Mouse (Mus musculus) MEL (cell line): ENCODE results near the gene Lpin3. TPM values are rescaled to one million over a fixed set of nuclear protein-coding genes. Genes with fewer than 3 reads are reported as not detected.

Experiments used
- DNase-seq: peaks from one replicate; pipeline ENCODE4 v3.0.0; 2011; ENCODE audit warnings: low read depth, low spot score
- H3K27ac ChIP-seq: 2 replicates; pipeline ENCODE4 v1.5.1; 2012; ENCODE audit warnings: low read depth, mild to moderate bottlenecking, control low read depth, low read length, moderate library complexity; ENCODE audit not compliant: control insufficient read depth
- H3K27me3 ChIP-seq, 2 experiments: fragments of 150-350 bp in 1 of 2; sonication (generic) in 1 of 2; 2 replicates each; pipeline ENCODE4 v1.6.1; 2012; ENCODE audit warnings: low read length in 2 of 2, mild to moderate bottlenecking in 2 of 2, improper control_type of control experiment in 1 of 2, moderate library complexity in 1 of 2; ENCODE audit not compliant: insufficient read depth in 2 of 2, control insufficient read depth in 1 of 2
- H3K36me3 ChIP-seq, 2 experiments: 2 replicates each; pipeline ENCODE4 v1.6.1; 2012 to 2014; ENCODE audit warnings: low read length in 2 of 2, improper control_type of control experiment in 1 of 2, inconsistent platforms in 1 of 2, mild to moderate bottlenecking in 1 of 2; ENCODE audit not compliant: insufficient read depth in 2 of 2, control insufficient read depth in 1 of 2
- H3K4me1 ChIP-seq, 2 experiments: fragments of 150-350 bp in 1 of 2; sonication (generic) in 1 of 2; 2 replicates each; pipeline ENCODE4 v1.6.1; 2012; ENCODE audit warnings: low read length in 2 of 2, improper control_type of control experiment in 1 of 2, mild to moderate bottlenecking in 1 of 2; ENCODE audit not compliant: insufficient read depth in 2 of 2, control insufficient read depth in 1 of 2
- H3K4me3 ChIP-seq, 2 experiments: fragments of 150-350 bp in 1 of 2; sonication (generic) in 1 of 2; 2 replicates each; pipeline ENCODE4 v1.5.1; 2012; ENCODE audit warnings: low read depth in 2 of 2, low read length in 2 of 2, mild to moderate bottlenecking in 2 of 2, moderate library complexity in 2 of 2, control low read depth in 1 of 2, improper control_type of control experiment in 1 of 2; ENCODE audit not compliant: control insufficient read depth in 1 of 2, insufficient read depth in 1 of 2
- H3K79me2 ChIP-seq: 2 replicates; pipeline ENCODE4 v1.6.1; 2012; ENCODE audit warnings: mild to moderate bottlenecking, low read length, moderate library complexity; ENCODE audit not compliant: control insufficient read depth, poor library complexity, insufficient read depth
- H3K9ac ChIP-seq: 2 replicates; pipeline ENCODE4 v1.6.1; 2012; ENCODE audit warnings: low read depth, mild to moderate bottlenecking, control low read depth, low read length, moderate library complexity; ENCODE audit not compliant: control insufficient read depth, poor library complexity, severe bottlenecking
- H3K9me3 ChIP-seq: fragments of 150-350 bp; sonication (generic); replicated peaks from 2 replicates; pipeline ENCODE4 v1.6.1; 2012; ENCODE audit warnings: mild to moderate bottlenecking, low read length, improper control_type of control experiment, moderate library complexity; ENCODE audit not compliant: insufficient read depth
- BHLHE40 ChIP-seq: IDR thresholded peaks from 2 replicates; pipeline ENCODE4 v1.6.1; 2012; ENCODE audit warnings: low read depth, mild to moderate bottlenecking, inconsistent platforms, low read length, improper control_type of control experiment, borderline replicate concordance
- CTCF ChIP-seq, 3 experiments: IDR thresholded peaks in 2 of 3; conservative IDR thresholded peaks in 1 of 3; 2 replicates each; pipeline ENCODE4 v1.5.1; 2011 to 2012; ENCODE audit warnings: low read length in 3 of 3, low read depth in 2 of 3, mild to moderate bottlenecking in 2 of 3, improper control_type of control experiment in 1 of 3, inconsistent platforms in 1 of 3, mixed read lengths in 1 of 3, moderate library complexity in 1 of 3; ENCODE audit not compliant: control insufficient read depth in 1 of 3, insufficient read depth in 1 of 3, poor library complexity in 1 of 3, severe bottlenecking in 1 of 3
- EP300 ChIP-seq, 2 experiments: IDR thresholded peaks; 2 replicates each; pipeline ENCODE4 v1.6.1; 2011; ENCODE audit warnings: improper control_type of control experiment in 2 of 2, low read length in 2 of 2, low read depth in 1 of 2, mild to moderate bottlenecking in 1 of 2
- GATA1 ChIP-seq: IDR thresholded peaks from 2 replicates; pipeline ENCODE4 v1.6.1; 2011; ENCODE audit warnings: low read depth, low read length, improper control_type of control experiment
- KAT2A ChIP-seq: conservative IDR thresholded peaks from 2 replicates; pipeline ENCODE4 v1.6.1; 2012; ENCODE audit warnings: low read depth, low read length, improper control_type of control experiment, inconsistent platforms
- MAX ChIP-seq: IDR thresholded peaks from 2 replicates; pipeline ENCODE4 v1.6.1; 2011; ENCODE audit warnings: low read length, improper control_type of control experiment
- RAD21 ChIP-seq: IDR thresholded peaks from 2 replicates; pipeline ENCODE4 v1.6.1; 2011; ENCODE audit warnings: mild to moderate bottlenecking, low read depth, low read length, improper control_type of control experiment
- SMC3 ChIP-seq: IDR thresholded peaks from 2 replicates; pipeline ENCODE4 v1.6.1; 2011; ENCODE audit warnings: low read depth, low read length, improper control_type of control experiment
- TAL1 ChIP-seq: IDR thresholded peaks from 2 replicates; pipeline ENCODE4 v1.6.1; 2012; ENCODE audit warnings: mild to moderate bottlenecking, inconsistent platforms, low read length, moderate library complexity, mixed read lengths
- polyA plus RNA-seq, 2 experiments: library from polyadenylated mRNA; stranded (reverse) in 1 of 2; unstranded in 1 of 2; fragments of >175 nt in 1 of 2; fragments of >200 nt in 1 of 2; gene quantifications; 2 replicates each; pipeline versions ENCODE4 v1.2.1 to v1.2.4; 2012; ENCODE audit warnings: low replicate concordance in 2 of 2, low read depth in 1 of 2; ENCODE audit not compliant: insufficient read length in 2 of 2, insufficient read depth in 1 of 2, missing spikeins in 1 of 2
- total RNA-seq: library from RNA; depleted of rRNA; stranded (reverse); fragments of 300-350 nt; gene quantifications from 2 replicates; pipeline ENCODE4 v1.2.3, GENCODE M21; 2012; rRNA removed

Gene Lpin3
- total and polyA plus RNA-seq, 3 experiments = 0.08 to 0.17 TPM; not detected in 1

- Histone ChIP-seq H3K36me3 (peaks cover 3 to 8% of the 10 kb centered on the region in 2 experiments; a peak in 3 of 4 replicates), H3K79me2 (no peaks in the 10 kb centered on the region), H3K4me3 (no peak overlapping the region), H3K9ac (no peak overlapping the region), H3K27me3 (no peaks in the 10 kb centered on the region), H3K27ac (no peak overlapping the region), H3K9me3 (no peaks in the 10 kb centered on the region), H3K4me1 (peaks cover 4% of the 10 kb centered on the region in 2 experiments; a peak in 3 of 4 replicates)
- DNase-seq = no peak
- no peak for TF ChIP-seq TAL1
- no peak for TF ChIP-seq EP300 (IDR thresholded peaks at IDR 0.05; ENCODE audit: low read depth in 1 of 2, low read length in 2 of 2)
- no peak for TF ChIP-seq BHLHE40
Measured at GRCm38 (mm10) chr2:160954541-160954940, 74.1 kb downstream of the Lpin3 start.

GRCm38 (mm10) chr2:160955331-160955730 lies 74.9 kb downstream of the Lpin3 start:
- no peaks in the 10 kb centered on the region for H3K27me3 ChIP-seq
- H3K36me3 ChIP-seq = peaks cover 3 to 8% of the 10 kb centered on the region in 2 experiments; a peak in 3 of 4 replicates
- no peak overlapping the region for H3K27ac ChIP-seq
- no peak overlapping the region for H3K9ac ChIP-seq
- no peak overlapping the region for H3K4me3 ChIP-seq
- DNase-seq = peak; percentile 30
- no peaks in the 10 kb centered on the region for H3K9me3 ChIP-seq
- peaks cover 4% of the 10 kb centered on the region in 2 experiments; a peak in 3 of 4 replicates for H3K4me1 ChIP-seq
- TF ChIP-seq MAX (no peak), RAD21 (peak; percentile 11), CTCF (IDR thresholded peaks at IDR 0.05 in 2 of 3, conservative IDR thresholded peaks at IDR 0.05 in 1 of 3; ENCODE audit: control insufficient read depth in 1 of 3, insufficient read depth in 1 of 3, low read depth in 2 of 3, low read length in 3 of 3, poor library complexity in 1 of 3, severe bottlenecking in 1 of 3) (peak; percentile 20 to 48 (median 36); a peak in 4 of 6 replicates), KAT2A (no peak), GATA1 (0 out of 2 replicates have a peak, but pooled peaks have one; percentile 7), SMC3 (peak; percentile 23; the same call in 1 of the 2 replicates)
- H3K79me2 ChIP-seq = no peaks in the 10 kb centered on the region

Other genes starting within 250 kb of the Lpin3 start
- 33.5 and 36.5 TPM in 2 replicates for gene Top1, start 234.8 kb upstream of the Lpin3 start, total RNA-seq
- gene Top1, start 234.8 kb upstream of the Lpin3 start, polyA plus RNA-seq = 100 to 1,000 TPM in 1 of 2 experiments, 10 to 100 TPM in 1; 73.3 to 123 TPM
- gene Plcg1, start 149.4 kb upstream of the Lpin3 start, total RNA-seq = 15.2 and 15.4 TPM in 2 replicates
- gene Plcg1, start 149.4 kb upstream of the Lpin3 start, polyA plus RNA-seq = 10 to 100 TPM in 1 of 2 experiments, not detected in 1; 27.5 TPM
- gene Zhx3, start 7.7 kb upstream of the Lpin3 start, total RNA-seq = 4.4 and 5.3 TPM in 2 replicates
- gene Zhx3, start 7.7 kb upstream of the Lpin3 start, polyA plus RNA-seq = 1 to 10 TPM in 1 of 2 experiments, not detected in 1; 4.8 TPM
- gene Emilin3, start 31.7 kb downstream of the Lpin3 start, total RNA-seq = not detected in 2 replicates
- gene Emilin3, start 31.7 kb downstream of the Lpin3 start, polyA plus RNA-seq = not detected
- gene Chd6, start 228.4 kb downstream of the Lpin3 start, total RNA-seq = 9.7 and 11.8 TPM in 2 replicates
- gene Chd6, start 228.4 kb downstream of the Lpin3 start, polyA plus RNA-seq = 100 to 1,000 TPM in 1 of 2 experiments, 10 to 100 TPM in 1; 15.4 to 200 TPM